Mouse (Mus musculus) liver, embryonic 16.5 days (tissue): ENCODE data around the gene Sesn3. TPM values are rescaled to one million over a fixed set of nuclear protein-coding genes. Genes with fewer than 3 reads are reported as not detected.

ENCODE experiments used
- ATAC-seq: fragments of 200-750 bp; cut with Nextera tagmentation; 2 replicates; pipeline ENCODE4 v1.8.0; 2017; ENCODE audit warnings: low read depth, mild to moderate bottlenecking, moderate number of reproducible peaks, moderate library complexity
- H3K27ac ChIP-seq: fragments of 300-500 bp; sonication (generic); 2 replicates; pipeline ENCODE4 v1.5.1; 2014; ENCODE audit warnings: mild to moderate bottlenecking, low read length
- H3K27me3 ChIP-seq: fragments of 300-500 bp; sonication (generic); 2 replicates; pipeline ENCODE4 v1.6.1; 2014; ENCODE audit warnings: low read depth, low read length, mixed read lengths; ENCODE audit not compliant: control insufficient read depth, insufficient read depth
- H3K36me3 ChIP-seq: fragments of 300-500 bp; sonication (generic); 2 replicates; pipeline ENCODE4 v1.6.1; 2014; ENCODE audit warnings: mild to moderate bottlenecking; ENCODE audit not compliant: control insufficient read depth, insufficient read depth
- H3K4me1 ChIP-seq: fragments of 300-500 bp; sonication (generic); 2 replicates; pipeline ENCODE4 v1.6.1; 2014; ENCODE audit warnings: low read depth, low read length, mixed read lengths; ENCODE audit not compliant: control insufficient read depth
- H3K4me2 ChIP-seq: fragments of 300-500 bp; sonication (generic); 2 replicates; pipeline ENCODE4 v1.6.1; 2014; ENCODE audit warnings: low read depth, low read length, mixed read lengths
- H3K4me3 ChIP-seq: fragments of 300-500 bp; sonication (generic); 2 replicates; pipeline ENCODE4 v1.5.1; 2014; ENCODE audit warnings: low read depth, mild to moderate bottlenecking, low read length
- H3K9ac ChIP-seq: fragments of 300-500 bp; sonication (generic); 2 replicates; pipeline ENCODE4 v1.6.1; 2014; ENCODE audit warnings: low read depth, low read length
- H3K9me3 ChIP-seq: fragments of 300-500 bp; sonication (generic); replicated peaks from 2 replicates; pipeline ENCODE4 v1.6.1; 2016; ENCODE audit warnings: low read length; ENCODE audit not compliant: control insufficient read depth
- WGBS: fragments of 180-500 bp; shearing (Covaris S2); extraction: QIAGEN DNeasy Blood & Tissue Kit; methylation state at CpG from one replicate; pipeline ENCODE4 v1.1.7; 2014; ENCODE audit not compliant: insufficient replicate concordance; 5-methylcytosine and 5-hydroxymethylcytosine counted together
- polyA plus RNA-seq: library from polyadenylated mRNA; unstranded; fragments of >200 nt; fragmentation: Nextera tagmentation; extraction: Ambion mirVana; gene quantifications from 2 replicates; pipeline ENCODE4 v1.2.1, GENCODE M21; 2015

Sesn3 gene
- polyA plus RNA-seq, 1 experiment from 2014 or later: 1.5 TPM

DNA sequence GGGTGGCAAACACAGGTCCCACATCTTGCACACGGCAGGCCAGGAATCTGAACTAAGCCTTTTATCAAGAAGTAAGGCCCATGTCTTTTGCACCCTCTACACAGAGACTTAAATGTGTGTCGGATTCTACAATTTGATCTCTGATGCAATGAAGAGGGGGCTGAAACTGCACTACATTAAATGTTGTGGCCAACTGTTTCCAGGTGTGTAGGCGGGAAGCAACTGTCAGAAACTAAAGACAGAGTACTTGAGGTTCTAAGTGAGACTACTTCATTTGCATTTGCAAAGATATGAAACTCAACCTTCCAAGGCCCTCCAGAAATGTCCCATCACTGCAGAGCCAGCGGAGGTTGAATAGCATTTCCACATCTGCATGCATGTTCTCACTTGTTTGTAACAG is 101.3 kb downstream of the Sesn3 start:
- ATAC-seq: no peak

DNA sequence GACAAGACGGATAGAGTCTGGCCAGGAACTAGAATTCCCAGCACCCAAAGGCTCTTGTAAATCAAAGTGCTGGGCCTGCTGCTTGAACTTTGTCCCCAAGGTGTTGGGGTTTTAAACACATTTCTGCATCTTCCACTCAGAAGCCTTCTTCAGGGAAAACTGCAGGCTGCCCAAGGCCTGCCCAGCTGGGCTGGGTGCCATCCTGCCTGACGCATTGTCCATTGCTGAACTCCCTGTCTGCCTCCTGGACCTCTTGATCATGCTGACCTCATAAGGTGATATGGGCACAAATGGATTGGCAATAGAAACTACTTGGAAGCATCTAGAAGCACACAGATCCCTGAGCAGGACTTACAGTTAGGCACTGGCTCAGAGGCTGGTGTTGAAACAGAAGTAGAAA is 103.3 kb downstream of the Sesn3 start:
- Histone ChIP-seq H3K4me1 (peaks cover 55% of the 10 kb centered on the region), H3K27ac (no peak overlapping the region), H3K9ac (peak overlapping the region; percentile 83), H3K4me3 (peak overlapping the region; percentile 85), H3K9me3 (no peaks in the 10 kb centered on the region), H3K4me2 (peak overlapping the region; percentile 72), H3K27me3 (no peaks in the 10 kb centered on the region), H3K36me3 (peaks cover 8% of the 10 kb centered on the region; the same call in 1 of the 2 replicates)
- ATAC-seq: no peak
- 90% methylated on average over 2 of the region's 2 CpGs for WGBS

More for the DNA sequence above, 101.3 kb downstream of the Sesn3 start:
- Histone ChIP-seq H3K27me3 (no peaks in the 10 kb centered on the region), H3K4me1 (peaks cover 49% of the 10 kb centered on the region), H3K36me3 (peaks cover 16% of the 10 kb centered on the region; the same call in 1 of the 2 replicates), H3K4me2 (no peak overlapping the region), H3K9me3 (no peaks in the 10 kb centered on the region), H3K9ac (no peak overlapping the region), H3K27ac (no peak overlapping the region), H3K4me3 (no peak overlapping the region)
- WGBS: 83% methylated on average over 4 of the region's 4 CpGs

DNA sequence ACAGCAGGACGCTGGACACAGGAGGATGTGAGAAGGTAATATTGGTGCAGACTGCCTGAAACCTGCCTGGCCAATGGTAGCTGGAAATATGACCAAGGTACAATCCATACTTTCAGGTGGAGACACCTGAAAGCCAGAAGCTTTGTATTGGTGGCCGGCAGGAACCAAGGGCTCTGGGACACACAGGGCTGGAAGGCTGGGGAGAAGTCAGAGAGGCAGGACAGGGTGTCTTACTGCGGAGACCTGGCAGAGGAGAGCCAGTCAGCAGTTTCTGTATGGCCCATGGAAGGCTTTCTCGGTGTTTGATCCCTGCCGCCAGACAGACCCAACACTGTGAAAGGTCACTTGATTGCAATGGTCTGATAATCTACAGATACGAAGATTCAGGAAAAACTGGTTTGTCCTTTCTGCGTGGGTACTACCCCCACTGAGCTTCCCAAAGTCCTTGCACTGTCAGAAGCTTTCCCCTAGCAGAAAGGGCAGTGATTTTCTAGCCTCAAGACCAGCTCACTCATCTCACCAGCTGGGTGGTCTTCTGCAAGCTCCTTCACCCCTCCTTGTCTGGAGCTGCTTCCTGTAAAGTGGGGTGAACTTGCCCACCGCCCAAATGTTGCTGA is 105.0 kb downstream of the Sesn3 start:
- no peak for ATAC-seq
- Histone ChIP-seq H3K4me2 (peak overlapping the region; percentile 72), H3K4me1 (peaks cover 55% of the 10 kb centered on the region), H3K27ac (peak overlapping the region; percentile 89), H3K27me3 (no peaks in the 10 kb centered on the region), H3K9me3 (no peaks in the 10 kb centered on the region), H3K36me3 (no peaks in the 10 kb centered on the region), H3K9ac (peak overlapping the region; percentile 83), H3K4me3 (peak overlapping the region; percentile 85)
- 24% methylated on average over 8 of the region's 8 CpGs for WGBS

DNA sequence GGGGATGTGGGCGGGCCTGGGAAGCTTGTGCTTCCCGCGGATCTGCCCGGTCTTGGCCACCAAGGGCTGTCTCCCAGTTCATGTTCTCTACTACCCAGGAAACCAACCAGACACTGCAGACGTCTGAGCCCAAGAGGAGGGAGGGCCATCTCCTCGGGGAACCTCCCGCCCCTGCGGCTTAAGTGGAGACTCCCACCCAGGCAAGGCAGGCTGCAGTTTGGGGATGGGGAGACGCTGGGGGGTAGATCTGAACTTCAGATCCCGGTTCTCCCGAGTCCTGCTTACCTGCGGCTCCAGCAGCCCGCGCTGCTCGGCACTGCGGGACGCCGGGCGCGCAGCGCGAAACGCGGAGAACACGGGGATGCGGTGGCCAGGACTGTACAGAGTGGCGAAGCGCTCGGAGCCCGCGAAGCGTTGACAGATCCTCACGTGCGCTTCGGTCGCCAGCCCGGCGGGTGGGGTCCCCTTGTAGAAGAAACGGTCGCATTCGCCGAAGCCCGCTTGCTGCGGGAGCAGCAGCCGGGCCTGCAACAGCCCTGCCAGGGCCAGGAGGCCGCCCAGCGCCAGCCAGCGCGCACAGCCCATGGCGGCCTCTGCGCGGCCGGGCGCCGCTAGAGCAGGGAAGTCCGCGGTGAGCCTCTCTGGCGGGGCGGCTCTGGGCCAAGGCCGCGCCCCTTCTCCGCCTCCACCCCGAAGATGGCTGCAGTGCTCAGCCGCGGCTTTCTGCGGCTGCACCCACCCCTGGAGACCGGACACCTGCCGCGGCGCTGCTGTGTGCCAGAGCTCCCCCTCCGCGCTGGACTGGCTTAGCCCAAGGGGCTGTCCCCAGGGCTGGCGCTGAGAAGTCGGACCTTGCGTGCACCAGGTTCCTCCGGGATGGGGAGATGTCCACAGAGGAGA is 105.8 kb downstream of the Sesn3 start:
- ATAC-seq: peak; percentile 96
- Histone ChIP-seq H3K9ac (peak overlapping the region; percentile 83), H3K27me3 (no peaks in the 10 kb centered on the region), H3K4me1 (peaks cover 50% of the 10 kb centered on the region), H3K36me3 (no peaks in the 10 kb centered on the region), H3K4me3 (peak overlapping the region; percentile 85), H3K4me2 (peak overlapping the region; percentile 72), H3K27ac (peak overlapping the region; percentile 89), H3K9me3 (no peaks in the 10 kb centered on the region)
- WGBS: under 1% methylated on average over 76 of the region's 76 CpGs

DNA sequence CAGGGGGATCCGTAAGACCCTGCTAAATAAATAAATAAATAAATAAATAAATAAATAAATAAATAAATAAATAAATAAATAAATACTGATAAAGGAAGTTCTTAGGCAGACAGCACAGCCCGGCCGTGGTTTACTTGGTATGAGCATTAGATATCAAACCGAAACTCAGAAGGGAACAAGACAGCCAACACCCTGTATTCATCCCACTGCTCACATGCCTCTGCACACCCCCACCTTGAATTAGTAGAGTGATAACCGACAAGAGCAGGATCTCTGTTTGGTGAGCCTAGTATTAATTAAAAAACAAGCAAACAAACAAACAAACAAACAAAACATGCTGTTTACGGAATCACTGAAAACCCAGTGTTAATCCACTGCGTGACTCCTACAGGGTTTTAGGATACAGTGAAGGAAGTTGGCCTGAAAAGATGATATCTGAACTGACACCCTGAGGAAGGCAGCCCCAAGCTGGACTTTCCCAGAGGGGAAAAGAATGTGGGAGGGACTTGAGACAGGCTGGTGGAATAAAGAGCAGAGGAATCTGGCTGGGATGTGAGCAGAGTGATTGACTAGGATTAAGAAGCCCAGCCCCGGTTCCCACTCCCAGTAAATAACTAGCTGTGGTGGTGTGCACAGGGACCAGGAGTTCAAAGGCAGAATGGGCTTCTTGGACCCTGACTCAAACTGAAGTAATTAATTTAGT is 106.6 kb downstream of the Sesn3 start, which contains the start of gene Endod1:
Gene Endod1 (minus strand): TSS at position 155 of the 703 bp plus-strand sequence.
- H3K9me3 ChIP-seq: no peaks in the 10 kb centered on the region
- H3K4me2 ChIP-seq: peak within 1 kb of the TSS; percentile 72
- peak within 1 kb of the TSS; percentile 85 for H3K4me3 ChIP-seq
- ATAC-seq: peak; percentile 57
- no peaks in the 10 kb centered on the region for H3K36me3 ChIP-seq
- H3K9ac ChIP-seq: peak within 1 kb of the TSS; percentile 83
- WGBS: 7% methylated on average over 8 of the region's 8 CpGs
- H3K27ac ChIP-seq: peak within 1 kb of the TSS; percentile 89
- peaks cover 48% of the 10 kb centered on the region for H3K4me1 ChIP-seq
- H3K27me3 ChIP-seq: no peaks in the 10 kb centered on the region

DNA sequence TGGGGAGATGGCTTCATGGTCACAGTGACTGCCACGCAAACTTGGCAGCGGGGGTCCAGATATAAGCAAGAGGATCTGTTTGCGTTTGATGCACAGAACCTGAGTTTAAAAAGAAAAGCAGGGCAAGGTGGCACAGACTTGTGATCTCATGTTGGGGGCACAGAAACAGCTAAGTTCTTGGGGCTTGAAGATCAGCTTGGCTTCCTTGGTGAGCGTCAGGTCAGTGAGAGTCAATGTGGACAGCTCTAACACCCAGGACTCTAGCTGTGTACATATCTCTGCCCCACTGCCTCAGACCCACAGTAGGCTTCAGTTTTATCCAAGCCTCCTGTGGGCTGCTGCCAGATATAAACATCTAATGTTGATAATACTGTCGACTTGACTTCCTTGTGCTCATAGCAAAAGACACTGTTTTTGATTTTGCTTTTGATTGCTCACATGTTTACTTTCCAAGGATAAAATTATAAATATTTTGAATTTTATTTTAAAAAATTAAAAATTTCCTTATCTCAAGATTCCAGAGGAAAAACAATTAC is 107.5 kb downstream of the Sesn3 start:
- H3K4me3 ChIP-seq: no peak overlapping the region
- H3K4me2 ChIP-seq: peak overlapping the region; percentile 10; the same call in 1 of the 2 replicates
- no peaks in the 10 kb centered on the region for H3K36me3 ChIP-seq
- no peaks in the 10 kb centered on the region for H3K27me3 ChIP-seq
- 61% methylated on average over 5 of the region's 5 CpGs for WGBS
- no peak for ATAC-seq
- H3K9me3 ChIP-seq: no peaks in the 10 kb centered on the region
- peak overlapping the region; percentile 23; the same call in 1 of the 2 replicates for H3K9ac ChIP-seq
- peak overlapping the region; percentile 89 for H3K27ac ChIP-seq
- H3K4me1 ChIP-seq: peaks cover 55% of the 10 kb centered on the region

Other genes starting within 250 kb of the Sesn3 start
- 36.6 and 36.7 TPM in 2 replicates for gene Endod1, start 106.4 kb downstream of the Sesn3 start, polyA plus RNA-seq
- 0.02 TPM in 1 of 2 replicates, not detected in the other for gene Kdm4d, start 225.4 kb downstream of the Sesn3 start, polyA plus RNA-seq
- gene Cwc15, start 225.6 kb downstream of the Sesn3 start, polyA plus RNA-seq: 58.2 and 65.1 TPM in 2 replicates